Mouse (Mus musculus): ENCODE measurements around the gene Irf2bp2. TPM values are rescaled to one million over a fixed set of nuclear protein-coding genes. Genes with fewer than 3 reads are reported as not detected.
A peak's percentile ranks its signal among the peaks of the same experiment; 100 is the strongest.

Gene Irf2bp2
- polyA plus RNA-seq, 1 experiment = 81.2 TPM

DNA sequence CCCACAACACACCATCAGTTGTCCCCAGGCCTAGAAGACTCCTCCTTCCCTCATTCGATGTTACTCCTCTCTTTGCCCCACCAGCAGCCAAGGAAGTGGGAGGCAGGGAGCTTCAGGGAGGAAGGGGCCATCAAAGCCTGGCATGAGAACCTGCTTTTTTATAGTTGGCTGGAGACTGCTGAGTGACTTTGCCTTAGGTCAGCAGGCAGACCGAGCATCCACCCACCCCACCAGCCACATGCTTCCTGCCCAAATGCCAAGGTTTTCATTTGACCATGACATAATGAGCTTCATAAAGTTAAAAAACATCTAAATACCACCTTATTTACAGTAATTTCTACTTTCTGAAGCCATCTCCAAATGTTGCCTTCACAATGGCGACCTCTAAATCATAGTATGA, 26.9 kb upstream of the Irf2bp2 start:
- Histone ChIP-seq H3K4me3 (replicated peaks; ENCODE audit: extremely low read depth, low read depth, low read length) (no peak overlapping the region), H3K4me1 (ENCODE audit: control insufficient read depth, insufficient read depth, low read length) (peaks cover 4% of the 10 kb centered on the region; the same call in 1 of the 2 replicates)
- no peak for DNase-seq
- WGBS = 62% methylated on average over 3 of the region's 3 CpGs
- TF ChIP-seq POLR2A (IDR thresholded peaks at IDR 0.05; ENCODE audit: borderline replicate concordance, extremely low read depth, low read depth, low read length) = no peak
- TF ChIP-seq CTCF (IDR thresholded peaks at IDR 0.05; ENCODE audit: insufficient read depth, low read length) = no peak

DNA sequence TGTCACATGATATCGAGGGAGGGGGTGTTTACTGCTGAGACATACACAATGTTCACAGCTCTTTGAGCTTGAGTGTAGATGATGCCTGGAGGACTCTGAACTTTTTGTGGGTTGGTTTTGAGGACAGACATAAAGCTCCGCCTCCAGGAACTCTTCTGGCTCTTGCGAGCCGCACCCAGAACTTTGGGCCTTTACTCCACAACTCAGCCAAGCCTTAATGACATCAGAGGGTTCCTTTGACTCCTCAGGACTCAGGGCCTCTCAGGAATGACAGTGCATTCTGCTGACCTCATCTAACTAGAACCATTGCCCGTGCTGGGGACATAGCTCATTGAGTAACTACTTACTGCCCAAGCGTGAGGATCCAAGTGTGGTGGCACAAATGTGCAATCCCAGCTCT, 25.7 kb upstream of the Irf2bp2 start:
- no peak for DNase-seq
- TF ChIP-seq CTCF (IDR thresholded peaks at IDR 0.05; ENCODE audit: insufficient read depth, low read length) (no peak), POLR2A (IDR thresholded peaks at IDR 0.05; ENCODE audit: borderline replicate concordance, extremely low read depth, low read depth, low read length) (no peak)
- WGBS = 74% methylated on average over 6 of the region's 6 CpGs
- no peak overlapping the region for H3K4me3 ChIP-seq (replicated peaks; ENCODE audit: extremely low read depth, low read depth, low read length)
- H3K4me1 ChIP-seq (ENCODE audit: control insufficient read depth, insufficient read depth, low read length) = peaks cover 13% of the 10 kb centered on the region; the same call in 1 of the 2 replicates

DNA sequence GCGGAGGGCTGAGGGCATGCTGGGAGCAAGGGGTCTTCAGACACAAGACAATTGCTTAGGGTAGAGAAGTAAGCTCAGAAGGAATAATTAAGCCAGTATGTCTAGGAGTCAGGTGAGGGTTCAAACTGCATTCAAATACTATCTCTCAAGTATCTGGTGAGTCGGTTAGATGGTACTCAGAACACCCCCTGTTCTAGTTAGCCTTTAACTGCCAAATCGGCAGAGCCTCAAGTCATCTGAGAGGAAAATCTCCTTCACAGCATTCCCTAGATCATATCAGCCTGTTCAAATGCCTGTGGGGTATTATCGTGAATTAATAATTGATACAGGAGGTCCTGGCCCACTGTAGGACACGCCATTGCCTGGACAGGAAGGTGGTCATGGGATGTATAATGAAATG, 23.9 kb upstream of the Irf2bp2 start:
- TF ChIP-seq CTCF (IDR thresholded peaks at IDR 0.05; ENCODE audit: insufficient read depth, low read length) (no peak), POLR2A (IDR thresholded peaks at IDR 0.05; ENCODE audit: borderline replicate concordance, extremely low read depth, low read depth, low read length) (no peak)
- peaks cover 18% of the 10 kb centered on the region for H3K4me1 ChIP-seq (ENCODE audit: control insufficient read depth, insufficient read depth, low read length)
- WGBS = 90% methylated on average over 5 of the region's 5 CpGs

DNA sequence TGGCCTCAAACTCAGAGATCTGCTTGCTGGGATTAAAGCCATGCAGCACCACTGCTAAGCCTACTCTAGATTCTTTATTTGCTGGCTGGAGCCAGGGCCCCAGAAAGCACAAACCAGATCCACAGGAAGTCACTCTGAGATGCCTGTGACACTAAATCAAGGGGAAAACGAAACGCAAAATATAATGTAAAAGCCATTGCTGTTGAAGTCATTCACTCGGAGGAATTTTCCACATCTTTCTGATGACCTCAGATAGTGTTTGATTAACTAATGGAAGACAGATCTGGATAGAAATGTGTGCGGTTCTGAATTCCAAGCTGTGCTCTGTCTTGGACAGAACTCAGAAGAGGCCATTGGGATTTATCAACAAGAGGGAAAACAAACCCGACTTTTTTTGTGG, 22.9 kb upstream of the Irf2bp2 start:
- WGBS = 54% methylated on average over 5 of the region's 5 CpGs
- Histone ChIP-seq H3K4me1 (ENCODE audit: control insufficient read depth, insufficient read depth, low read length) (peaks cover 18% of the 10 kb centered on the region), H3K4me3 (replicated peaks; ENCODE audit: extremely low read depth, low read depth, low read length) (no peak overlapping the region)
- DNase-seq = no peak
- TF ChIP-seq CTCF (IDR thresholded peaks at IDR 0.05; ENCODE audit: insufficient read depth, low read length) (no peak), POLR2A (IDR thresholded peaks at IDR 0.05; ENCODE audit: borderline replicate concordance, extremely low read depth, low read depth, low read length) (no peak)

More for the DNA sequence above, 23.9 kb upstream of the Irf2bp2 start:
- no peak overlapping the region for H3K4me3 ChIP-seq (replicated peaks; ENCODE audit: extremely low read depth, low read depth, low read length)
- DNase-seq = no peak

DNA sequence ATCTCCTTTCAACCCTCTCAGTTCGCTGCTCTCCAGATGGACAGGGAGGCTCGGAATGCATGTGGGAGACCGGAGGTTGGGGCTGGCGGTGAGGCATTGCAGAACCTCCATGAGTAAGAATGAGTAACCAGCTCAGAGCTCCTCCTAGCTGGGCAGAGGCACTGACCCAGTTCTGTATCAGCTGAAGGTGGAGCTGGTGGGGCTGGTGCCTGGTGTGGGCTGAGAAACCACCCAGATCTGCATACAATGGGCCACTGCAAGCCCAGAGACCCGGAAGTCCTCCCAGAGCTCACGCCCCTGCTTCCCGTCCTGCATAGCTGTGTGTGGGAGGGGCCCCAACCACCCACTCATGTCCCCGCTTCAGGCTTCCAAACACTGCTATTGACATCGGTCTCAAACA, 22.0 kb upstream of the Irf2bp2 start:
- peak; percentile 24; the same call in 1 of the 2 replicates for TF ChIP-seq POLR2A (IDR thresholded peaks at IDR 0.05; ENCODE audit: borderline replicate concordance, extremely low read depth, low read depth, low read length)
- no peak for TF ChIP-seq CTCF (IDR thresholded peaks at IDR 0.05; ENCODE audit: insufficient read depth, low read length)
- Histone ChIP-seq H3K4me1 (ENCODE audit: control insufficient read depth, insufficient read depth, low read length) (peaks cover 18% of the 10 kb centered on the region), H3K4me3 (replicated peaks; ENCODE audit: extremely low read depth, low read depth, low read length) (no peak overlapping the region)
- peak; percentile 55 for DNase-seq
- WGBS = 11% methylated on average over 9 of the region's 9 CpGs

DNA sequence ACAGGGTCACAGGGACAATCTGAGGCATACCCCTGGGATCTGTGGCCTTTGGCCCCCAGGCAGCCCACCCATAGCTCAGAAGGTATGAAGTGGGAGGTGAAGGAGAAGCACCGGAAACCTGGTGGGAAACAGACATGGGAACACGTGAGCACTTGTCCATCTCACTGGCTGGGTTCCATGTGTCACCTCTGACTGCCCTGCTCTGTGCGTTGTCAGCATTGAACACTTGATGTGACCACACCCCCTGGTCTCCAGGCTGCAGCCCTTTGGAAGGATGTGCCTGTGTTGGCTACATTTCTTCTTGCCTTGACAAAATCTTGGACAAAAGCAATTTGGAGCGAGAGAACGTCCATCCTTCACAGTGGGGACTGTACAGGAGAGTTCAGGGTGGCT, 20.9 kb upstream of the Irf2bp2 start:
- Histone ChIP-seq H3K4me1 (ENCODE audit: control insufficient read depth, insufficient read depth, low read length) (peaks cover 18% of the 10 kb centered on the region), H3K4me3 (replicated peaks; ENCODE audit: extremely low read depth, low read depth, low read length) (no peak overlapping the region)
- no peak for DNase-seq
- TF ChIP-seq CTCF (IDR thresholded peaks at IDR 0.05; ENCODE audit: insufficient read depth, low read length) (no peak), POLR2A (IDR thresholded peaks at IDR 0.05; ENCODE audit: borderline replicate concordance, extremely low read depth, low read depth, low read length) (no peak)
- WGBS = 57% methylated on average over 5 of the region's 5 CpGs

DNA sequence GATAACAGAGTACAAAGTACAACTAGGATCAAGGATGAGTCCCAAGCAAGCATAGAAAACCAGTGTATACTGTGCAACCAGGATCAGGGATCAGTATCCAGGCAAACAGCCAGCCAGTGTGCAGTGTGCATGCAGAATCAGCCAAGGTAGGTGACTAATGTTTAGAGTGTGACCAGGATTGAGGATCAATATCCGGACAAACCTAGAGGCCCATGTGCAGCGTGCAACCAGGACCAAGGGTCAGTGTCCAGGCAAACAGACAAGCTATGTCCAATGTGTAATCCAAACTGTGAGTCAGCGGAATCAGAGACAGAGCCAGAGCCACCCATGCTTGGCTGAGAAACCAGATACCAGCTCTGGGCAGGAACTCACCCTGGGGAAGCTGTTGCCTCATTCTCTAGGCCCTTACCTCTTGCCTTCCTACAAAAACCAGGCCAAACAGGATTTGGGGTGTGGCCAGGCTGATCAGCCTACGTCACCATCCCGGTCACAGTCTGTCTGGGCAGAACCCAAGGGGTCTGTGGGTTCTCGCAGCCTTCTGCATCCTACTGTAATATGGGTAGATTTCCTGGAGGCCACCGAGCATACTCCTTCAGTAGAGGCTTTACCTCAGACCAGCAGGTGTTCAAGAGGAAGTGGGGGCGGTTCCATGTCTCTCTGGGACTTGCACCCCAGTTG, 20.4 kb upstream of the Irf2bp2 start:
- DNase-seq = peak; percentile 49
- 62% methylated on average over 8 of the region's 8 CpGs for WGBS
- Histone ChIP-seq H3K4me3 (replicated peaks; ENCODE audit: extremely low read depth, low read depth, low read length) (no peak overlapping the region), H3K4me1 (ENCODE audit: control insufficient read depth, insufficient read depth, low read length) (peaks cover 18% of the 10 kb centered on the region)
- TF ChIP-seq POLR2A (IDR thresholded peaks at IDR 0.05; ENCODE audit: borderline replicate concordance, extremely low read depth, low read depth, low read length) (no peak), CTCF (IDR thresholded peaks at IDR 0.05; ENCODE audit: insufficient read depth, low read length) (no peak)

DNA sequence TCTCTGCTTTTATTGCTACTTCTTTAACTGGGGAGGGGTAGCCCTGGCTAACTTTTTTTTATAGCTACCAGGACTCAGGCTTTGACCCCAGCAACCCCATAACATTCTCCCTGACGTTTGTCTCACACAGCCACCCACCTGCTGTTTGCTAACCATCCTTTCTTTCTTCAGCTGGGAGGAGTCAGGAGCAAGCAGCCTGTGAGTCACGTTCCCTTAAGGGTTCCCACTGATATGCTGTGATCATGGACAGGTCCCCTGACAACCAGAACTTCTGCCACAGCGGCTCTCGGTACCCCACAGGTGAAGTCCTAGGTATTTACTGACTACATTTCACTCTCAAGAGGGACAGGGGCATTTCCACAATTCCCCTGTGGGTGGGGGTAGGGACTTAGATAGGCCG, 19.4 kb upstream of the Irf2bp2 start:
- H3K4me1 ChIP-seq (ENCODE audit: control insufficient read depth, insufficient read depth, low read length) = peaks cover 16% of the 10 kb centered on the region
- no peak overlapping the region for H3K4me3 ChIP-seq (replicated peaks; ENCODE audit: extremely low read depth, low read depth, low read length)
- WGBS = 55% methylated on average over 5 of the region's 5 CpGs
- DNase-seq = no peak
- TF ChIP-seq CTCF (IDR thresholded peaks at IDR 0.05; ENCODE audit: insufficient read depth, low read length) = no peak
- TF ChIP-seq POLR2A (IDR thresholded peaks at IDR 0.05; ENCODE audit: borderline replicate concordance, extremely low read depth, low read depth, low read length) = no peak

DNA sequence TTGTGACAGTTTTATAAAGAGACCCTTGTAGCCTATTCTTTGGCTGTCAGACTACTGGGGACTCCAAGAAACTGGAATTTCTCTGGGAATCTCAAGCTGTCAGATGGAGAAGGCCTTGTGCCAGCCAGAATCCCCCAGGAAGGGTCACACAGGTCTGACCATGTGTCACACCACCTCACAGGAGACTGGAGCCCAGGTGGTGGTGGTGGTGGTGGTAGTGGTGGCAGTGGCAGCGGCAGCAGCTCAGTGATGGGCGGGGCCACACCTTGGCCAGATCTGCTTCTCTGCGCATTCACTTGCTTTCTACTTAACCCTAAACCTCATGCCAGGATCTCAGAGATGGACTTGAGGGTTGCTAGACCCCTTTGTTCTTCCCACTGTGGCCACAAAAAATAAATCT, 19.0 kb upstream of the Irf2bp2 start:
- Histone ChIP-seq H3K4me1 (ENCODE audit: control insufficient read depth, insufficient read depth, low read length) (peaks cover 16% of the 10 kb centered on the region), H3K4me3 (replicated peaks; ENCODE audit: extremely low read depth, low read depth, low read length) (no peak overlapping the region)
- no peak for TF ChIP-seq CTCF (IDR thresholded peaks at IDR 0.05; ENCODE audit: insufficient read depth, low read length)
- TF ChIP-seq POLR2A (IDR thresholded peaks at IDR 0.05; ENCODE audit: borderline replicate concordance, extremely low read depth, low read depth, low read length) = no peak
- WGBS = 67% methylated on average over 3 of the region's 3 CpGs
- no peak for DNase-seq

DNA sequence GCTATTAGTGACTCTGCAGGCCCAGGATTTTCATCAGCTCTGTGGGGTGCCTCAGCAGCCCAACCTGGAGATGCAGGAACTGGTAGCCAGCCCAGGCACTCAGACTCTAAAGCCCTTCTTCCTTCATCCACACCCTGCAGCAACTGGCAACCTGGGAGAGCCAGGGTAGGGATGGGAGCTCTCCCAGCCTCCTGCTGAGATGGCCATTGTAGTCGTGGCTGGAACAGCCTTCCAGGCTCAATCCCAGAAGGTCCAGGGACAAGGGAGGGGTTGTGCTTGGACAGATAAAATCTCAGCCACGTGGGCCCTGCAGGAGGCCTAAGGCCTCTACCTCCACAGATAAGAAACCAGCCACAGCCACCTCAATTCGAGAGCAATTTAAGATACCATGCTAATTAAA, 16.9 kb upstream of the Irf2bp2 start:
- TF ChIP-seq CTCF (IDR thresholded peaks at IDR 0.05; ENCODE audit: insufficient read depth, low read length) = no peak
- no peak for TF ChIP-seq POLR2A (IDR thresholded peaks at IDR 0.05; ENCODE audit: borderline replicate concordance, extremely low read depth, low read depth, low read length)
- Histone ChIP-seq H3K4me3 (replicated peaks; ENCODE audit: extremely low read depth, low read depth, low read length) (no peak overlapping the region), H3K4me1 (ENCODE audit: control insufficient read depth, insufficient read depth, low read length) (peaks cover 15% of the 10 kb centered on the region)
- DNase-seq = no peak
- WGBS = 33% methylated on average over 3 of the region's 3 CpGs
